Mouse (Mus musculus): Measurements from ENCODE around the gene Dnal4.
"Not testable (repeated sequence)": the region's sequence is repeated elsewhere in the genome, so short reads cannot be mapped to it uniquely, and the experiment has no call there.

The Dnal4 gene

DNA sequence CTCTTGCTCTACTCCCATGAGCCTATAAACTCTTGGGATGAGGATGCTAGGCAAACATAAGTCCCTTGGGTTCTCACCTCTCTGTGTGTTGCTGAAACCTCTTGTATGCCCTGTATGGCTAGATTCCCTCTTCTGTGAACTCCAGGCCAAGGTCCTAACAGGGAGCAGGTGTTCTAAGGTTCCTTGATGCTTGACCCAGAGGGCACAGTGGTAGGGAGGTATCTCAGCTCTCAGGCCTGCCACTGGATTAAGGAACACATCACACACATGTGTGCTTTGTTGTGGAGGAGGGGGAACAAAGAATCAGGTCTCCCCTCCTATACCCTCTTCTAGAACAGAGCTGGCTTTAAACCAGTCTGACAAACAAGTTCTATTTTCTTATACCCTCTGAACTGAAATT is at the start of gene Dnal4:
Gene Dnal4 (minus strand): TSS at position 101 of the 400 bp plus-strand sequence.
- DNase-seq, result no peak

DNA sequence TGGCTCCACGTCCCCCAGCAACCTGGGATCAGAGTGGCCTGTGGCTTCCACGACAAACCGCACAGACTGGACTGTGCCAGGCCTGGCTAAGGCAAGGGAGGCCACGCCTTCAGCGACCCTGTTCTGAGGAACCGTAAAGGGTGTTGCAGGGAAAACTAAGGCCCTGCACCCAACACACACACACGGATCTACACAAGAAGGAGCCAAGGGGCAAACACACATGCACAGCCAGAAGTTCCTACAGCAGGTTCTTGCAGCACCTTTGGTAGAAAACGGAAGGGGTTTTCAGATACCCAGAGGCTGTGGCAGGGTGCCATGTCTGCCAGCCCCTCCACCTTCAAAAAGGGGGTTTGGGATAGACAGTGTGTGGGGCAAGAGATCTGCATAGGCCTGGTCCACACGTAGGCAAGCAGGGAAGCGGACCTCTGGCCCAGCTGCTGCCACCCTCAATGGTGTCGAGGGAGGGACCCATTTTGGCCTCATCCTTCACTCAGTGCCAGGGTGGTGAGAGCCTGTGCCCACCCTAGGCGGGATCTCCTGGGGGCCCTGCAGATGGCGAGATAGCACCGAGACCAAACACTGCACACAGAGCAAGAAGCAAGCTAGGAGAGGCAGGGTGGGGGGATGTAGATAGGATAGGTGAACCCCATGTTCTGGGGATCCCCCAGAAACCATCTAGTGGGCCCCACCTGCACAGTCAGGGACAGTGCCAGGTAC is 49.6 kb upstream of the Dnal4 start:
- no peak for DNase-seq

DNA sequence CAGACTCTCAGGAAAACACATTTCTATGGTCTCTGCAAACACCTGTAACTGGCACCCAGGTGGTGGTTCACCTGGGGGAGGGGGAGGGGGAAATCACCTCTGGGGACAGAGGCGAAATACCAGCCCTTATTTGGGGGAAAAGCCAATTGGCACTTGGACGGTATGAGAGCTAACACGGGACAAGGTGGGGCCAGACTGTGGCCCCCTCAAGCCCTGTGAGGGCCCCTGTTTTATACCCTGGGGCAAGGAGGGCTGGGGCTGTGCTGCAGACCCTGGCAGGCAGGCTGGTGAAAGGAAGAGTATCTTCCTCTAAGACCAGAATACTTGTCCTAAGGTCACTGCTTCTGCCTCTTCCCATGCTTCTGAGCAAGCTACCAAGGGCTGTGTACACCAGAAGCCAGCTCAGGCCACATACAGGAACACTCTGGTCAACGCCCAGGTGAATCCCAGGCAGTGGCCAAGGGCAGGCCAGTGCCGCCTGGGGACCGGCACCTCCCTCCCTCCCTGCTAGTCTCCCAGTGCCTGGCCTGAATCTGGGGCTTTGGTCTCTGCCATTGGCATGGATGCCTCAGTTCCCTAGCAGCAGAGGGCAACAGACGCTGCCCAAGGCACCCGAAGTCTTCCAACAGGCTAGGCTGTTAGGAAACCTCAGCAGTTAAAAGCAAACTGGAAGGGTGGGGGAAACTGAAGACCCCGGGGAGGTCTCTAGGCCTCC is 48.7 kb upstream of the Dnal4 start:
- DNase-seq, result no peak

DNA sequence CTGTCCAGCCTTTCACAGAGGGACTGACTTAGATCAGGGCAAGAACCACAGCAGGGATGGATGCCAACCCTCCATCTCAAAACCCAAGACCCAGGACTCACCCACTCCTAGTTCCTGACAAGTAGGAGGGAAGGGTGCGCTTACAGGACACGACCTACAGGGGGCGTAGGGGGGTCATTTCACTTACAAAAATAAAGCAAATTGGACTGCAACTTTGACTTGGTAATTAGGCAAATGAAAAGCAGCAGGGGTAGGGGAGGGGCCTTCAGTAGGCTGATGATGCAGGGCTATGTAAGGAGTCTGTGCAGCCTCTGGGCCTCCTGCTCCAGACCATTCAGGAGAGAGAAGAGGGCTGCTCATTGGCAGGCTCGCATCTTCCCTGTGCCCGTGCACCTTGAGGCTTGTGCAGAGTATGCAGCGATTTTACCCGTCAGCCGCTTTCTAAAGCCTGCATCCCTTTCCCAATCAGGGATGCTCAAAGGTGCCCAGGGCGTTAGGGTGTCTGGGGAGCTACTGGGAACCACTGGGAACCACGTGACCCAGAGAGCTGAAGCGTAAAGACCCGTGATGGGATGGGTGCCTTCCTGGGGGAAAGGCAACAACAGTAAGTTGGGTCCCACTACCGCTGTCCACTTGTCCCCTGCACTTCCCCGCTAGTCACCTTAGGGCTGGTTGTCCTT is 47.6 kb upstream of the Dnal4 start:
- no peak for DNase-seq

DNA sequence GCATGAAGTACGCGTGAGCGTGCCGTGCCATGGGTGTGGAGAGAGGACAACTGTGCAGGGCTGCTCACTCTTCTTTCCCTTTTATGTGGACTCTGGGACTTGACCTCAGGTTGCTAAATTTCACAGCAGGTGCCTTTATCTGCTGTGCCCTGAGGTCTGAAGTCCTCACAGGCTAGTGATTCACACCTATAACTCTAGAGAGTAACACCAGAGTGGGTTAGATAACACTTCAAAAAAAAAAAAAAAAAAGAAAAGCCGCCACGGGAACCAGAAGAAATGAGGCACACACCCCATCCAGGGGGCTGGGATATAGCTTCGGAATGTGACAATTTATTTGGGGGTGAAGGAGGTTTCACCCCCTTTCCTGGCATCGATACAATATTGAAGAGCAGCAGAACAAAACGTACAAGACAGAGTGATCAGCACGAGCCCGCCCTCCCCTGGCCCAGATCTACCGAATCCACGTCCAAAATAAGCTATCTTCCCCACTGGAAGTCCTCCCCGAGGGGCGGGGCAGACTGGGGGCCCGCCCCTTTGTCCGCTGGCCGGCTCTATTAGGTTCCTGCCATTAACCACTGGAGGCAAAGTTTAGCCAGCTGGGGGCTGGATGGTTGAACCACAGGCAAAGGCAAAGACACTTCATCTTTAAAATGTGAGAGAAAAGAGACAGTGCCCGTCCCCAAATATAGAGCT is 46.1 kb upstream of the Dnal4 start:
- no peak for DNase-seq

DNA sequence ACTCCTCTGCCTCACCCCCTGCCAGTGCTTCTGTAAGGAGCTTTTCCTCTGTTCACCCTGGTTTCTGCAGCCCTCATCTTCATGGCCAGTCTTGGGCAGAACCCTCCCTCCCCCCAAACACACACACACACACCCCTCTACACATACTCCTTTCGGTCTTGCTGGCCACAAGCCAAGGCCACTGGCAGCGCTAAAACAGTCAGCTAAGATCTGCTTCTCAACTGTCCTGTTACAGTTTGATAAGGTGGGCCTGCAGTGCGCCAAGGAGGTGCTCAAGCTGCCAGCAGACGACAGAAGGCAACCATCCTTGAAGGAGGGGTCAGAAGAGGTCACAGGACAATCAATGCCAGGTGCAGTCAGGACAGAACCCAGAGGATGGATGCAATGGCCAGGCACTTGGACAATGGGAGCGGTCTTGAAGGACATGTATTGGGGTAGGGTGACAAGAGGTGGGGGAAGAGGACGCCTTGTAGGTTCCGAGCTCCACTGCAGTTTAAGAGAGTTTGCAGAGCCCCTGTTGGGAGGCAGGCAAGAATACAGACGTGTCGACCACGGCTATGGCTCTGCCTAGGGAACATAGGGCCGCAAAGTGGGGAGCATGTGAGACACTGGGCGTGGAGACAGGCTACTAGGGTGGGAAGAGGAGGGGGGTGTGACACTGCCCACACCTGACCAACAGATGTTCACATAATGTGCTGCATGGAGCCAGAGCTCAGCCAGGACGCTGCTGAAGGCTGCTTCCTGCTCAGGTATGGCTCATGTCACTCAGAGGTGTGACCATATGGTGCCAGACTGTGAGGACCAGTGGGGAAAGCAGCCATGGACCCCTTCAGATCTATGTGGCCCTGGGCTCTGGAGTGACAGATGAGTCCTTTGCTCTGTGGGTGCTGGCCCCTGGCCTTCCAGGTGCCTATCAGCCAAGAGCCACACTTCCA is 44.9 kb upstream of the Dnal4 start:
- DNase-seq, result no peak

DNA sequence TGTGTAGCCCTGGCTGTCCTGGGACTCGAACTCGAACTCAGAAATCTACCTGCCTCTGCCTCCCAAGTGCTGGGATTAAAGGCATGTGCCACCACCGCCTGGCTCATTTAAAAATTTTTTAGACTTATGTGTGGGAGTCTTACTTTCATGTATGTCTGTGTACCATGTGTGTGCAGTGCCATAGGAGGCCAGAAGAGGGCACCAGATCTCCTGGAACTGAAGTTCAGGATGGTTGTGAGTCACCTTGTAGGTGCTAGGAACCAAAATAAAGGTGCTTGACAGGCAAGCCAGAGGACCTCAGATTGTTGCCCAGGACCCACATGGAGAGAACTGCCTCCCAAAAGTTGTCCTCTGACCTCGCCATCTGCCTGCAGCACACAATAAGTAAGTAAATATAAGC is 40.7 kb upstream of the Dnal4 start:
- DNase-seq, result no peak

DNA sequence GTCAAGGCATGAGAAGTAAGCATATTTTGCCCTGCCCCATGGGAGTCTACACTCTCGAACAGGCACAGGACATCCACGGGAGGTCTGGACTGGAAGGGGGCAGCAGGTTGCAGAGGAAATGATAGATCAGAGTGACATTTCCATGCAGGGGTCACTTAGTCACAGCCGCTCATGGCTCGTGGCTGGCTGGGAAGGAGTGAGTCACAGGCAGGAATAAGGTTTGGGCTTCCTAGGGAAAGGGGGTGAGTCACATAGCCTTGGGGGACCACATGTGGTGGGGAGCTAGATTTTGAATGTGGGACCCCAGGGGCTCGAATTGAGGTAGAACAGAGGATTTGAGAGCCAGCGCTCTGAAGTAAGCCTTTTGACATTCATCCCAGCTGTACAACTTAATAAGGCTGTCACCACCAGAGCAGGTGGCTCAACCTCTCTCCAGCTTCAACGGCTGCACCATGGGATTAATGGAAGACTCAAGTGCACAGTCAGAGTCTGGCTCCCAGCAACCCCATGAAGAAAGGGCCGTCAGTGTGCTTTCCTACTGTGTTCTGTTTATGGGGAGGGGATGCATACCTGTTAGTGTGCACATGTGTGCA is 36.1 kb upstream of the Dnal4 start:
- no peak for DNase-seq

DNA sequence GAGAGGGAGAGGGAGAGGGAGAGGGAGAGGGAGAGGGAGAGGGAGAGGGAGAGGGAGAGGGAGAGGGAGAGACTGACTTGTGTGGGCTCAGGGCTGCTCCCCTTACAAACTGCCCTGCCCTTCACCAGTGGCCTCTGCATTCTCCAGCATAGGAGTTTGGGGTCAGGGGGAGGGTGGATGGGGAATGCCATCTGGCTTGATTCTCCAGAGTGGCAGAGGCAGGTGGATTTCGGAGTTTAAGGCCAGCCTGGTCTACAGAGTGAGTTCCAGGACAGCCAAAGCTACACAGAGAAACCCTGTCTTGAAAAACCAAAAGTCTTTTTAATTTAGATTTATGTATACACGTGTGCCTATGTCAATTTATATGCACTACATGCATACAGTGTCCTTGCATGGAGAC is 35.2 kb upstream of the Dnal4 start:
- DNase-seq, result not testable (repeated sequence)

DNA sequence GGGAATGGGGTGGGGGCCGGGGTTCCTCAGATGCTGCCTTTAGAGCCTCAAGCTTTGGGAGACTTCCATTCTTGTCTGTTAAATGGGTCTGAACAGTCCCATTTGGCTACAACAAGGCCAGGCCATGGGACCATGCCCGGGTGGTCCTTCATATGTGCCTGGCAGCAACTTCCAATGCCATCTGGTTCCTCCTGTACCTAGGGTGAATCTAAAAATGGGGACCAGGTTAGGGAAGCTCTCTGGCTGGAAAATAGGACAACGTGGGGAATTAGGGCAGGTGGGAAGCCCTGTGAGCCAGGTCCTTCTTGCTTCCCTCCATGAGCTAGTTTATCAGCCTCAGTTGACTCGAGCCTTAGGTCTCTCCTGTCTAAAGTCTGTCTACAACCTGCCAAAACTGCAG is 33.3 kb upstream of the Dnal4 start:
- no peak for DNase-seq

DNA sequence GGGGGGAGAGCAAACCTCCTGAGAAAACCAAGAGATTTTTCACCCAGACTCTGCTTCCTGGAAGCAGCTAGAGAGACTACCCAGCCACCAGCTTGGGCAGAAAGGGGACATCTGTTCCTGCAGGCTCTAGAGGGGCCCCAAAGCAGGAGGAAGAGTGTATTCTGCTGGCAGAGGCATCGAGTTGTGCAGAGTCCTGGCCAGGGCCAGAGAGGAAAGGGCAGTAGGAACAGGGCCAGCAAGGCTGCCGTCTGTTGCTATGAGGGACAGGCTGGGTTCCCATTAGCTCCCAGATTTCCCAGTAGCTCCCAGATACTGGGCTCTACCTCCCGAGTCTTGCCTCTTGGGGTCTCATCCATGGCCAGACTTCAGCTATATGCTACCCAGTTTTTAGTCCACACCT is 32.4 kb upstream of the Dnal4 start:
- no peak for DNase-seq

DNA sequence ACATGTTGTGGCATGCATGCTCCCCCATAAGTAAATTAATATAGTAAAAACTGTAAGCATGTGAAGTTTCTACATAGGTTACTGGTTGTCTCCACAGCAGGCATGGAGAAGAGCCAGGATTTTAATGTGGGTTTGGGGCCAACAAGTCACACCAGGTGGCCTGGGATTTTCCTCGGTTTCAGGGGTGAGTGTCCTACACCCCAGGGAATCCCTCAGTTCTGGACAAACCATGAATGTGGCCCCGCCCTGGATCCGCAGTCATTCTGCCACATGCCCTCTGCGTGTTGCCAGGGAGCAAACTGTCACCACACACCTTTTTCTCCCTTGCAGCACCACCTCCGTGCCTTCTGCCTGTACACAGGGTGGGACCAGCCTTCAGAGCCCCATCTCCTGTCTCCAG is 31.0 kb upstream of the Dnal4 start:
- no peak for DNase-seq

DNA sequence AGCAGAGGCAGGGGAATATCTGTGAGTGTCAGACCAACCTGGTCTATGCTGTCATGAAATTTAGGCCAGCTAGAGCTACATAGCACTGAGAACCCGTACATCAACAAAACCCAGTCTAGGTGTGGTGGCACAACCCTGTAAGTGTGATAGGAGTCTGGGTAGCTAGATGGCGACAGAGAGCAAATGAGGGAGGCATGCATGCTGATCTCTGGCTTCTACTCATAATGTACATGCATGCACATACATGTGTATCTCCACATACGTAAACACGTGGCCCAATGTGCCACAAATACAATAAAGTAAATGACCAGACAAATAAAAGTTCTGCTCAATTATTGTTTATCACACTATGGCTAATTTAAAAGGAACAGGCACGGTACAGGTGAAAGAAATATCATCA is 30.5 kb upstream of the Dnal4 start:
- no peak for DNase-seq

DNA sequence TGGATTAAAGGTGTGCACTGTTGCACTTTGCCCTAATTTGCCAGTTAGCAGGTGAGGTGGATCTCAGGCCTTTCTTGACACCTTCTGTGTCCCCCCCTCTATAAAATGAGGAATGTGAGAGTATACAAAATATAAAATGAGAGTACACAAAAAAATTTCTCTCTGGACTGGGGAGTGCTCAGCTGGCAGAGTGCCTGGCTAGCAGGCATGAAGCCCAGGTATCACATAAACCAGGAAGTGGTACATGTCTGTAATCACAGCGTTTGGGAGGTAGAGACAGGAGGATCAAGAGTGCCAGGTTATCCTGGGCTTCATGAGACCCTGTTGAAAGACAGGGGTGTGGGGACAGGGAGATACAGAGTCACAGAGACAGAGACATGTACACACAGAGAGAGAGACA is 29.4 kb upstream of the Dnal4 start:
- DNase-seq, result no peak

DNA sequence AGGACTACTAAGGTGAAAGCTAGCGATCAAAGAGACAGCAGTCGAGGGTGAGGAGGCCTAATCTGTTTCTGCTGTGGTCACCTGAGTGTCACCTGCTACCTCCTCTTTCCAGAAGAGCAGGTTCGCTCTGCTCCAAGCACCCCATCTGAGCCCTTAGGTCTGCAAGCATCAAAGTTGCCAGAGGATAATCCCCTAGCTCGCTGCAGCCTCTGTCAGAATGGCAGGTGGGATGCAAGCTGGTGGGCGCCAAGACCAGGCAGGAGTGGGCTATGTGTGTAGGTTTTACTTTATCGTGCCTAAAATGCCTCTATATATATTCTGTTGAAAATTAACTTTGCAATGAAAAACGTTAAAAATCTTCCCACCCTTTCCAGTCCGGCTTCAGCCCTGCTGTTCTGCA is 27.6 kb upstream of the Dnal4 start:
- no peak for DNase-seq

DNA sequence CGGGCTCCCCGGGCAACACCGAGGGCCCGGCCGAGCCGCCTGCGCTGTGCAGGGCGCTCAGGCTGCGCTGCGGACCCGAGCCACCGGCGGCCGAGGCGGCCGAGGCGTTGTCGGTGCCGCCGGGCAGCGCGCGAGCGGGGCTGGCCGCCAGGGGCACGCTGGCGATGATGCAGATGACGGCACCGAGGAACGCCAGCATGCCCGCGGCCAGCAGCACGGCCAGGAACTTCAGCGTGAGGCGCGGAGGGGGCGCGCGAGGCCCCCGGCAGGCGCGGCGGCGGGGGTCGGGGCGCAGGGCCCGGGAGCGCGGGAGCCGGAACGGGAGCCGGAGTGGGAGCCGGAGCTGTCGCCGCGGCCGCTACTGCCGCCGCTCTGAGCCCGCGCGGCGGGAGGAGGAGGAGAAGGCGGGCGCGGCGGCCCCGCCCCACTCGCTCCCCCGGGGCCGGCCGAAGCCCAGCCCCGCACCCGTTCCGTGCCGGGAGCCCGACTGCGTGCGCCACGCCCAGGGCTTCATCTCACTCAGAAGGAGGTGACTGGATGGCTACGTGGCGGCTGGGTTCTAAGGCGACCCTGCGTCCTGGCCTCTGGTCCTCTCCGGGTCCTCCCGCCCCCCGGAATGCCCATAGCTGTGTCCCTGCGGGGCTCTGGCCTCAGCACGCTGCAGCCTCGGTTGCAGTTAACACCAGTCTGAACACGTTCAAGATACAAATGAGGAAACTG is 26.9 kb upstream of the Dnal4 start, which contains the start of gene Nptxr:
Gene Nptxr (minus strand): TSS at position 415 of the 720 bp plus-strand sequence.
- peak; percentile 79 for DNase-seq

DNA sequence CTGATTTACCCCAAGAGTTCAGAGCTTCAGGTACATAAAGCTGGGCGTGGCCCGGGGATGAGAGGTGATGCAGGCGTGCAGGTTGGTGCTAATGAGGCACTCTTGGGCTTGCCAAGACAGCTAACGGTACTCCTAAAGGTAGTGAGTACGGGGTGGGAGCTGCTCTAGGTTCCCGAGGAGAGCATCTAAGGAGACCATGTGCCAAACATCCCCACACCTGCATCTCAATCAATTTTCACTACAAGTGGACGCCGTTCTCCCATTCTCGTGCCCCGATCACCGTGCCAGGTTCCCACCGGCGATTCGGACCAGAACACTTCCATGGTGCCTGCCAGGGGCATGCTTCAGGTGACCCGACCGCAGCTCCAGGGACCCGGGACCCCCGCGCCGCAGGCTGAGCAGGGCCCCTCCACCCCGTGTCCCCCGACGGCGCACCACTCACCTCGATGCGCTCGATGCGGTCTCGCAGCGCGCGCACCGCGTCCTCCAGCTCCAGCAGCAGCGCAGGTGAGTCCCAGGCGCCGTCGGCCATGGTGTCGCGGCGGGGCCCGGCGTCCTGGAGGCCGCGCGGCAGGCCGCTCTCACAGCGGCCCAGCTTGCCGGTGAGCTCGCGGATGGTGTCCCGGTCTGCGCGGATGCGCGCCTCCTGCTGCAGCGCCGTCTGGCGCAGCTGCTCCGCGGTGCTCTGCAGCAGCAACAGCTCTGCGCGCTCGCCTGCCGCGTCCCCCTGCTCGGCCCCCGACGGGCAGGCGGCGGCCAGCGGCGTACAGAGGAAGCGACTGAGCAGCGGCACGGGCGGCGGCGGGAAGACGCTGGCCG is 26.1 kb upstream of the Dnal4 start:
- no peak for DNase-seq

DNA sequence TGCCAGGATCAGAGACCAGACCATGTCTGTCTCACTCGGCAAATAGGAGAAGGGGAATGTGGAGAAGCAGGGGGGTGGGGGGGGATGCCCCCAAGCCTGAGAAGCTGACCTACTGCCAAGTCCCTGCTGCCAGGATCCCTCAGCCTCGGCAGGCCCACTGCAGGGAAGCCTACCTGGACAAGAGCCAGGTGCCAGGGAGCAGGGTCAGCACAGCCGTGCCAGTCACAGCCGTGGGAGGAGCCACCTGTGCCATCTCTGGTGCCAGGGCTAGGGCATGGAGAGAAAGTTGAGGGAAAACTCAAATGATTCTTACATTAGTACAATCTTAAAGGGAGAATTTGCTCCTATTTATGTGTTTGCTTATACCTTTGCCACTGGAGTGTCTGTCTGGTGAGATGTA is 24.7 kb upstream of the Dnal4 start:
- no peak for DNase-seq

DNA sequence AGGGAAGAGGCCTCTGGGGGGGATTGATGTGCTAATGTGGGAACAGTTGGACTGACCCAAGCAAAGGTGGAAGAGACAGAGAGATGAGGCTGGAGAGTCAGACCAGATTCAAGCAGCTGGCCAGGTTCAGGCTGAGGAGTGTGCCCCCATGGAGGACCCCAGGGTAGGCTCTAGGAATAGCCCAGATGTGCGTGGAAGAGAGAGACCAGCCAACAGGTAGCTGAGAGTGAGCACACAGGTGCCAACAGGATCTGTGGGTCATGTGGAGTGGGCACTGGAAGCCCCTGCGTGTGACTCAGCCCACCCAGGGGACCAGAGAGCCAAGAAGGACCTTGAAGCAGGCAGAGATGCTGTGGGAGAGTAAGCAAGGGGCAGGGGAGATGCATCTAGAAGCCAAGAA is 24.0 kb upstream of the Dnal4 start:
- DNase-seq, result no peak

DNA sequence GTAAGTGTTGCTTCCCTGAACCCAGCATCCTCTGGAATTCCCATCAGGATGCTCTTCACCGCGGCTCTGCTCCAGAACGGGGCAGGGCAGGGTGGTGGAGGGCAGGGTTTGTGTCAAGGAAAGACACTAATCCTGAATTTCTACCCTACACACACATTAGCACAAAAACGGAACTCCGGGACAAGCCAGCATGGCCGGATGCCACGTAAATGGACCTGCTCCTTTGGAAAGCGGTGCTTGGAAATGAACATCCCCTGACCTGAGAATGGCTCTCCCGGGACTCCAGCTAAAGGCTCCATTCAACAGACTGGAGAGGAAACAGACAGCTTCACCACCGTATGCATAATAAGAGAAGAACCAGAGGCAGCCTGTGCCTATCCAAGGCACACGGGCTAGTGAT is 23.1 kb upstream of the Dnal4 start:
- DNase-seq, result no peak

All from right cerebral cortex, adult 18-20 months (tissue).